Mouse (Mus musculus) ES-Bruce4 (cell line): ENCODE measurements around the gene Cers5.

Source experiments
- CTCF ChIP-seq: IDR thresholded peaks from one replicate; pipeline ENCODE4 v1.8.1; 2011; ENCODE audit warnings: low read depth, low read length
- EP300 ChIP-seq: IDR thresholded peaks from 2 replicates; pipeline ENCODE4 v1.6.1; 2011; ENCODE audit warnings: low read depth, low read length; ENCODE audit not compliant: insufficient read depth
- POLR2A ChIP-seq: IDR thresholded peaks from one replicate; pipeline ENCODE4 v1.8.1; 2011; ENCODE audit warnings: low read length; ENCODE audit not compliant: insufficient read depth

DNA sequence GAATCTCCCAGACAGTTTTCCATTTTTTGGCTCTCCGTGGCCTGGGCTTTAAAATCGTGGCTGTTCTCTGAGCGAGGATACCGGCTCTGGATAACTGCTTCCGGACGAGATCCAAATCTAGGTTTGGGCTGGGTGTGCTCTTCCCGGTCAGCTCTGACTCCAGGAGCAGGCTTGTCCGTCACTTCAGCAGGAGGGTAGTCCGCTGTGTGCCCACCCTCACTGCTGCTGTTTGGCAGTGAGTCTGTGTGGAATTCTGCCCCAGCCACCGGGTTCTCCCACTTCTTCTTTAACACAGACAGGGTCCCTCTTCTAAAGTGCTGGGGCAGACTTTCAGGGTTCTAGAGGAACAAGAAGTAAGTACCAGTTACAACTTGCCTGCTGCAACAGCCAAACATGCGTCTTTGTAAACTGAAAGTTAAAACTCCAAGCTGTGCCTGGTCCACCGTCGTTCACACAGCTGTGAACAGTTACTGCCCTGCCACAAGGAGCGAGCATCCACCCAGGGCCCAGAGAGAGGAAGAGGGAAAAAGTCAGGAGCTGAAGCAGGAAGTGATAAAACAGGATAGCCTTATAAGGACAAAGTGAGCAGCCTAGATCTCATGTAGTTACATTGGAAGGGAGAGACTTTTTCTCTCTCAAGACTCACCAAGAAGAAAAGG lies 47.1 kb upstream of the Cers5 start:
- no peak for TF ChIP-seq CTCF
- no peak for TF ChIP-seq EP300
- TF ChIP-seq POLR2A: no peak
